Mouse (Mus musculus) cerebellum, postnatal 25 days (tissue): ENCODE data around the gene Camk1.

ENCODE experiments used
- DNase-seq, 2 experiments: peaks; one replicate each; pipeline ENCODE4 v3.0.0; 2021; ENCODE audit warnings: mixed read lengths in 2 of 2

Gene Camk1

GRCm38 (mm10) chr6:113343177-113344092 lies at the start of gene Camk1:
Camk1 (minus strand) TSS chr6:113343984.
- DNase-seq, result peak; percentile 86 to 89

DNA sequence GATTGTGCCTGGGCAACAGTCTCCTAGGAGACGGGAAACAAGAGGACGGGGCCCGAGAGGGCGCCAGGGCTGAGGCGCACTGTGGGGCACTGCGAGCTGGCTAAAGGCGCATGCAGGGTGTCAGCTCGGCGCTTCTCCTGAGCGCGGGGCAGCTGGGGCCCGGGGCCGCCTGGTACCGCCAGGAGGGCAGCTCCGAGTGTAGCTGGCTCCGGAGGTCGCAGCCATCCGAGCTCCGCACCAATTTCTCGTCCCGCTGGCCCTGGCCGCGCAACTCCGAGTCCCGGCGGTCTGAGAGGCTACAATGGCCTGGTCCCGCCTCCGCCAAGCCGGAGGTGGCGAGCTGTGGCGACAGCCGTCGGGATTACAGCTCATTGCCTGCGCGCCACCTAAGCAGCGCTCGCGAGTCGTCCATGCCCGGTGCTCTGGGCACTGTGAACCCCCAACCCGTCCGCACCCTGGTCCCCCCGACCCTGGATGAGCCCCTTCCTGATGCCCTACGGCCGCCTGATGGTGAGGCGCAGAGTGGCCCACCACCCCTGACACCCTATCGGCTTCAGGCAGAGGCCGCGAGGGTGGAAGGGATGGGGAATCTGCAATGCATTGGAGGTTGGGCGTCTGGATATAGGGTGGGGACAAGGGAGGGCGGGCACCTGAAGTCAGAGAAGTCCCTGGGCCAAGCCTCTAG lies 48.7 kb upstream of the Camk1 start:
- DNase-seq, result peak; percentile 66 to 72

DNA sequence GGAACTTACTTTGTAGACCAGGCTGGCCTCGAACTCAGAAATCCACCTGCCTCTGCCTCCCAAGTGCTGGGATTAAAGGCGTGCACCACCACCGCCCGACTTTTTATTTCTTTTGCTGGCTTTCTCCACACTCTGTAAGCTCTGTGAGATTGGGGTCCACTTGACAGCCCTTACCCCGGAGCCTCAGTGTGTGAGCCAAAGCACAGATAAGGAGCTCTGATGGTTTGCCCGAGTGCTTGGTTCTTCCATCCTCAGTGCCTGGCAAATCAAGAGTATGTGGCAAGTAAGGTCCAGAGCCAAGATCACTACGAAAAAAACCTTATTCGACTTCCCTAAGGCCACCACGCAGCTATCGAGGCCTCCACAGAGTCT lies 48.2 kb upstream of the Camk1 start:
- DNase-seq, result no peak

GRCm38 (mm10) chr6:113390715-113391114 lies 46.9 kb upstream of the Camk1 start:
- DNase-seq, result no peak

GRCm38 (mm10) chr6:113388960-113389359 lies 45.2 kb upstream of the Camk1 start, which contains the start of gene Ttll3:
Ttll3 (plus strand) TSS chr6:113389260.
- no peak for DNase-seq

DNA sequence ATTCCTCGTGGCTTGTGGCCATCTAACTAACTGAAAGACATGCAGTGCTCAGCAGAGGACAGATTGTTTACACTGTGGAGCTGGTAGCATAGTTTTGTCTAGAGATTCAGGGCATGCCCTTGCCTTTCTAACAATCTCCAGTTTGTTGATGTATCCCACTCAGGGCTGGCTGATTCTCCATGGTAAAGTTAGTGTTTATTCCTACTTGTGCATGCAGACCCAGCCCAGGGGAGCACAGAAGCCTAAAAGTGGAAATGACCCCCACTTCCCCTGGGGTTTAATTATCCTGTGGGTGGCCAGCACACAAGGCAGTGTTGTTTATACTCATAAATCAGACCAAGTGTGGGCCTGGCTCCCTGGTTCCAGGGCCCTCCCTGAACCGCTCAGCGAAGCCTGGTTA lies 42.2 kb upstream of the Camk1 start:
- no peak for DNase-seq

DNA sequence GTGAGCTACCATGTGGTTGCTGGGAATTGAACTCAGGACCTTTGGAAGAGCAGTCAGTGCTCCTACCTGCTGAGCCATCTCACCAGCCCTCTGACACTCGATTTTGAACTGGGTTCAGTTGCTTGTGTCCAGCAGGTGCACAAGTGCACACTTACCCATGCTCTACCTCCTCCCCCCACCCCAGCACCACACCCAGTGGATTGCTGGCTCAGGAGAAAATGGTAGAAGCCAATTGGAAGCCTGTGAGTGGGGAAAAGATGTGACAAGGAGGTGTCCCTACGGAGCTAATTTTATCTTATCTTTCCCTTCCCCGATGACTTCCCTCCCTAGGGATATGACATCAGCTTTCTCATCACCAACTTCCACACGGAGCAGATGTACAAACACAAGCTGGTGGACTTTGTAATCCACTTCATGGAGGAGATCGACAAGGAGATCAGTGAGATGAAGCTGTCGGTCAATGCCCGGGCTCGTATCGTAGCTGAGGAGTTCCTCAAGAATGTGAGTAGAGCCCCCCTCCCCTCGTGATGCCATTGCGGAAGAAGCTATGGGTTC lies 41.5 kb upstream of the Camk1 start:
- DNase-seq, result no peak

DNA sequence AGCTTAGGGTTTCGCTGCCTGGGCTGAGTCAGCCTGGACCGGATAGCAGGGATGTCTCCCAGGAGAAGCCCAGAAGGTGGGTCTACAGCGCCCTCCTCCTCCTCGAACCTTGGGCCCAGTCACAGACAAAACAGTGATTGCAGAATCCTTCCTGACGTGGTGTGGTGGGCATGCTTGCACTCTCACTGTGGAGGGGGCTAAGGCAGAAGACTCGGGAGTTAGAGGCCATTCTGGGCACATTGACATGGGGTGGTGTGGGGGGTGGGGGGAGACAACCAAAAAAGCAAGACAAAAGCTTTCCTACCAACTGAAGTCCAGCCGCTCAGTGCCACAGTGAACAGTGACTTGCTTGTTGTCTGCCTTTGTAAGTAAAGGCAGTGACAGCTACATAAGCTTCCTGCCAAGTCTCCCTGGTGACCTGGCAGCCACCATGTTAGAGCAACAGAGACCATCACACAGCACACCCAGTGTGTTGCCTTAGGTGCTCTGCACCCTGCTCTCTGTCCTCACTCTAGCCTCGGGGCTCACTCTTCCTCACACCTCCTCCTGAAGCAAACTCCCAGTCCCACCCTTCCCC lies 40.7 kb upstream of the Camk1 start:
- DNase-seq, result peak in 1 of 2 experiments; percentile 33

DNA sequence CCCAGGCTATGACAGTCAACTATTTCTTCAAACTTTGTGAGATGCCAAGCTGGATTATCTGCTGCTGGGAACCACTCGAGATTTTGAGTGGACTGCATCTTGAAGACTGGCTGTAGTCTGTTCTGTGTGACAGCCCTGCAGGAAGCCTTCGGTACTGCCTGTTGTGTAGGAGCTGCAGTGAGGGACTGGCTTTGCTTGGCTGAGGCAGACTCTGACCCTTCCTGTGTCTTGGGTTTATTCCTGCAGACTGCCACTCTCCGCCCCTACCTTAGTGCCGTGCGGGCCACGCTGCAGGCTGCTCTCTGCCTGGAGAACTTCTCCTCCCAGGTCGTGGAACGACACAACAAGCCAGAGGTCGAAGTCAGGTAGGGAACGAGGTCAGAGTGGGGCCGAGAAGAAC lies 36.7 kb upstream of the Camk1 start:
- no peak for DNase-seq

GRCm38 (mm10) chr6:113379246-113379645 lies 35.5 kb upstream of the Camk1 start:
- DNase-seq, result no peak

DNA sequence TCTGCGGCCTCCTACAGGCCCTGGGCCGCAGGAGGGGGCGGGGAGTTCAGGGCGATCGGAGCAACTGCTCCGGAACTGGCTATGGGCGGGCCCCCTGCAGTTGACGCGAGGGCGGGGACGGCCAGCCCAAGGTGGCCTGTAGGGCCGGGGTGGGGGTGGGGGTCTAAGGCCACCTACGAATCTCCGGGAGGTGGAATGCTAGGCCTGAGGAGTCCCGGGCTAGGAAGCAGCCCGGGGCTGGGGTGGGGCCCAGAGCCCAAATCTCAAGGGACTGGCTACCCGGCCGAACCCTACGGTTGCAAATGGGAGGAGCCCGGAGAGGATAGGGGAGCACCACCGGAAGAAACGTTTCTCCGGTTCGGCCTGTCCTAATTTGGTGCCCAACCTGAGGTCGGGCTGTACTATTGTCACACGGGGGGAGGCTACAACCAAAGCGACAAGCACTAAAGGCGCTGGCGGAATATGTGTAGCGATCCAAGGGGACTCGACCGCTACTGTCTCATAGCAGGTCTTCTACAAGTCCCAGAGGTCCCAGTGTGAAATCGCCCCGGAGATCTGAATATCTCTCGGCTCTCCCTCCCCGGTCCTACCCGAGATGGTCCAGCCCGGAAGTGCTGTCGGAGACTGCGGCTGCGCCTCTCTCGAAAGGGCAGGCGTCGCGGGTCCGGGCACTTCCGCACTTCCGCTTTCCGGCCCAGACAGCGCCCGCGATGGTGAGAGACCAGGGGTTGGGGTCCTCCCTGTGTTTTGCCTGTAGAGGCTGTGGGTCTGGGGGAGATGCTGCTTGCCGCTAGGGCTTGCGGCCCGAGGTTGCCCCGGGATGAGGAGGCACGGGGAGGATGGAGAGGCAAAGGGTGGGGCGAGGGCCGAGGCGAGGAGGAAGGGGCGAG lies 34.0 kb upstream of the Camk1 start, which contains the start of the genes Tada3 and Arpc4:
Gene Tada3 (minus strand): TSS at position 388 of the 890 bp plus-strand sequence.
Gene Arpc4 (plus strand): TSS at position 620 of the 890 bp plus-strand sequence.
- DNase-seq, result peak; percentile 94

GRCm38 (mm10) chr6:113377172-113377495 lies 33.4 kb upstream of the Camk1 start:
- DNase-seq, result no peak

GRCm38 (mm10) chr6:113373491-113373890 lies 29.7 kb upstream of the Camk1 start:
- no peak for DNase-seq

DNA sequence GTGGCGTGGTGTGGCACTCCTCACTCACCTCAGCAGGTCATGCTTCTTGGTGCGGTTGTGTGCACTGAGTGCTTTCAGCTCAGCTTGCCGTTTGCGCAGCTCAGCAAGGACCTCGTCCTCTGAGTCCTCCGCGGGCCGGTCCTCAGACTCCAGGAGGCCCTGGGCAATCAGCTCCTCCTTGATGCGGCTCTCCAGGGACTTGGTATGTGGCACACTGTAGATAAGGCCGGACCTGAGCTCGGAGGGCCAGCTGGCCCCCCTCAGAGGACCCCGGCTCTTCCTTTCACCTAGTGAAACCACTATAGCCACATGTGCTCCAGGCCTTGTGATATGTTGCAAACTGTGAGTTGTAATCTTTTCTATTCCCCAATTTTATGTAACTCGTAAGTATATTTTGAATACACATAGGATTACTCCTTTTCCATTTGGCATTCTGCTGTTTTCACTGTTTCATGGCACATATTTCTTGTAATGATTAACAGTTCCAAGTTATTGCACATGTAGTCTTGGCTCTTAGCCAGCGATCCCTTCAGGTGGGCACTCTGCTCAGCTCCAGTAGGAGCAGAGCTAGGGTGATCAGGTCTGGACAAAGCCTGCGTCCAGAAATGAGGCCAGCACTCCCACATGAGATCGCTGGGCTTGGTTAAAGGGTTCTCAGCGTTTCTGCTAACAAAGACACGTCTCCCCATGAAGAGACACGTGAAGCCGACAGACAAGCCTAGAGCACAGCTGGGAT lies 26.6 kb upstream of the Camk1 start:
- DNase-seq, result no peak

DNA sequence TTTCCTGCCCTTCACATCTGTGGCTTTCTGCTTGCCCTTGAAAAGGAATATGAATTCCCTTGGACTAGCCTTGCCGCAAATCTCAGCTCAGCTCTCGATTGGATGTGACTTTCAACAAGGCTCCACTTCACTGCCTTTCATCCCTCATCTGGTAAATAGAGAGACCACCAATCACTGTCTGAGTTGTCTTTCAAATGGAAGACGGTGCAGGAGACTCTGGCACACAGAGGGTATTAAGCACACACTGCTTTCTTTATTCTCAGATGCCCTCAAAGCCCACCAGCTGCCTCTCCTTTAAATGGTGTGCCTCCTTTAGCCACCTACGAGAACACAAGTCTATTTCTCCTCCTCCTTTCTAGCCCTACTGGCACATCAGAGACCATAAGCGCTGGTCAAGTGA lies 24.8 kb upstream of the Camk1 start:
- DNase-seq, result no peak

DNA sequence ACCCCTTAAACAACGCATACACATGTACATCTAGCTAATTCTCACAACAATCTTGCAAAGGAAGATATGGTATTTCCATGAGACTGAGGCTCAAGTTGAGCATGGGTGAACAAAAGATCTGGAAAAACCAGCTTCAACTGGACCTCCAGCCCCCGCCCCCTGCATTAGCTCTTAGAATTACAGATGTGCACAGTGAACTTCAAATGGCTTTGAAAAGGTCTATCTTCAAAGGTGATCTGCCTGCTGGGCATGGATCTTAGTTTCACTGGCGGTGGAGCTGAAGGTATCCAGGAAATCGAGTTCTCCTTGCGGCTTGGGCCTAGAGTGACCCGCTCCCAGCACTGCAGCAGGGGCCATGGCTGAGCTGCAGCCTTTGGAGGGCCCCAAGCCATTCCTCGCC lies 24.3 kb upstream of the Camk1 start:
- DNase-seq, result no peak

DNA sequence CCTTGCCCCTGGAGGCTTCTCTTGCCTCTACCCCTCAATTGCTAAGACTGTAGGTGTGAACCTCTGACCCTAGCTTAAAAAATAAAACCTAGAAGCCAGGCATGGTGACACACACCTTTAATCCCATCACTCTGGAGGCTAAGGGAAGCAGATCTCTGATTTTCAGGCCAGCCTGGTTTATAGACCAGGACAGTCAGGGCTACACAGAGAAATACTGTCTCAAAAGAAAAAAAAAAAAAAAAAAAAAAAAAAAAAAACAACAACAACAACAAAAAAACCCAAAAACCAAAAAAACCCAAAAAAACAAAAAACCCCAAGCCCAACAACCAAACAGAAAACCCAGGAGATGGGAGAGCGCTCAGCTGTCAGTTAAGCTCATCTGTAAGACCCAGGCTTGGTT lies 23.8 kb upstream of the Camk1 start:
- DNase-seq, result no peak

DNA sequence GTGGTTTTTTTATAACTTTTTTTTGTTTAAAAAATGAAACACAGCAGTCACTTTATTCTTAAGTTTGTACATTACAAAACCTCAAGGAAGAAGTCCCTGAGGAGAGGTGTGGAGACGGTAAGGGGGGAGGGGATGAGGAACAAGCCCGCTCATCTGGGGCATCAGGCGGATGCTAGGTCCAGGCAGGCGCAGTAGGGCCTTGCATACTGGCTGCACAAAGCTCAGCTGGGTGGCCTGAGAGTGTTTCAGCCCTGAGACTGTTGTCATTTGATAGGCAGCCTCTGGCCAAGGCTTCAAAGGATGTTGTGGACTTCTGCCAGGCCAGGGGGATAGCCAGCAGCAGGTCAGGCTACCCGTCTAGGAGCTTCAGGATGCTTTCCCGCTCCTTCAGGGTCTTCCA lies 22.9 kb upstream of the Camk1 start:
- no peak for DNase-seq

DNA sequence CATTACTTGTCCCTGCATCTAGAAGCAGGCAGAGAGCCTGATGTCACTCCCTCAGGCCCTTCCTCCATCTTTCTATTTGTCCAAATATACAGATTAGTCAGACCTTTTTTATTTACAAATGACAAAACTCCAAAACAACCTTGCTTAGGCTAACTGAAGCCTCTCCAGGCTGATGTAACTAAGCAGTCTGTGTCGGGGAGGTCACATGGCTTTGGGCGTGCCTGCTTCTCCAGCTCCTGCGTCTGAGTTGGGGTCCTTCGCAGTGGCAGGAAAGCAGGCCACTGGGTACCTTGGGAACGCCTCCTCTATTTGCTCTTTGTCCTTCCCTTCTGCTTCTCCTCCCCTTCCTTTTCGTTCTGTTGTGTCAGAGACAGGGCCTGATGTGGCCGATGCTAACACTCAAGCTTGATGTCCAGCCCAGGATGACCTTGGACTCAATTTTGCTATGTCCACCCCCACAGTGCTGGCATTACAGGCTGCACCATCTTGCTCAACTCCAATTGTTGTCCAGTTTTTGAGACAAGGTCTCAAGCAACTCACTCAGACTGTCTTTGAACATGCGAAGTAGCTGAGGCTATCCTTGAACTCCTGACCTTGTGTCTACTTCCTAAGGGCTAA lies 20.8 kb upstream of the Camk1 start:
- DNase-seq, result no peak

GRCm38 (mm10) chr6:113362241-113362640 lies 18.5 kb upstream of the Camk1 start:
- no peak for DNase-seq

DNA sequence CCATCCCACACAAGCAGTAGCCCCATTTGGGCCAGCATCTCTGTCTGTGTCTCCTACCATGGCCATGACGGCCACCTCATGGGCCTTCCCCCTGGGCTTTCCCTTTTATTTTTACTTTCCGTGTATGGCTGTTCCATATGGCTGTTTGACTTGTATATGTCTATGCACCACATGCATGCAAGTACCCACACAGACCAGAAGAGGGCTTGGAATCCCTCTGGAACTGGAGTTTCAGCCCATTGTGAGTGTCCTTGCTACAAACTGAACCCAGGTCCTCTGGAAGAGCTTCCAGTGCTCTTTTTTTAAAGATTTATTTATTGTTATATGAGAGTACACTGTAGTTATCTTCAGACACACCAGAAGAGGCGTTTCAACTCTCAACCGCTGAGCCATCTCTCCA lies 17.7 kb upstream of the Camk1 start:
- DNase-seq, result no peak
